Mouse (Mus musculus) liver, postnatal 0 days (tissue): ENCODE results near the gene Slc25a27. TPM values are rescaled to one million over a fixed set of nuclear protein-coding genes. Genes with fewer than 3 reads are reported as not detected.

Source experiments
- ATAC-seq: fragments of 200-750 bp; cut with Nextera tagmentation; 2 replicates; pipeline ENCODE4 v1.8.0; 2017; ENCODE audit warnings: mild to moderate bottlenecking, moderate library complexity
- DNase-seq: peaks from one replicate; pipeline ENCODE4 v3.0.0-alpha.2; 2016
- H3K27ac ChIP-seq: fragments of 300-500 bp; sonication (generic); 2 replicates; pipeline ENCODE4 v1.5.1; 2014; ENCODE audit warnings: antibody characterized with exemption, moderate library complexity, mild to moderate bottlenecking, low read depth
- H3K27me3 ChIP-seq: fragments of 300-500 bp; sonication (generic); 2 replicates; pipeline ENCODE4 v1.6.1; 2014; ENCODE audit warnings: low read length, control low read depth, mixed read lengths; ENCODE audit not compliant: insufficient read depth
- H3K36me3 ChIP-seq: fragments of 300-500 bp; sonication (generic); replicated peaks from 2 replicates; pipeline ENCODE4 v1.6.1; 2014; ENCODE audit warnings: mild to moderate bottlenecking, control low read depth, low read length, moderate library complexity, mixed read lengths; ENCODE audit not compliant: insufficient read depth
- H3K4me1 ChIP-seq: fragments of 300-500 bp; sonication (generic); 2 replicates; pipeline ENCODE4 v1.6.1; 2014; ENCODE audit warnings: antibody characterized with exemption, mild to moderate bottlenecking, control low read depth; ENCODE audit not compliant: insufficient read depth
- H3K4me2 ChIP-seq: fragments of 300-500 bp; sonication (generic); 2 replicates; pipeline ENCODE4 v1.6.1; 2014; ENCODE audit warnings: low read depth, mild to moderate bottlenecking, low read length, moderate library complexity, mixed read lengths
- H3K4me3 ChIP-seq: fragments of 300-500 bp; sonication (generic); 2 replicates; pipeline ENCODE4 v1.5.1; 2014; ENCODE audit warnings: low read depth, low read length
- H3K9ac ChIP-seq: fragments of 300-500 bp; sonication (generic); replicated peaks from 2 replicates; pipeline ENCODE4 v1.6.1; 2014; ENCODE audit warnings: mild to moderate bottlenecking, moderate library complexity
- H3K9me3 ChIP-seq: fragments of 300-500 bp; sonication (generic); 2 replicates; pipeline ENCODE4 v1.6.1; 2016; ENCODE audit warnings: mild to moderate bottlenecking, control low read depth, low read length, mixed read lengths
- CTCF ChIP-seq: sonication (generic); IDR thresholded peaks from 2 replicates; pipeline ENCODE4 v1.5.1; 2016; ENCODE audit warnings: antibody characterized with exemption, low read depth
- EP300 ChIP-seq: IDR thresholded peaks from 2 replicates; pipeline ENCODE4 v1.6.1; 2016; ENCODE audit warnings: antibody characterized with exemption, low read depth, mild to moderate bottlenecking
- WGBS: fragments of 180-500 bp; shearing (Covaris S2); extraction: QIAGEN DNeasy Blood & Tissue Kit; methylation state at CpG from one replicate; pipeline ENCODE4 v1.1.7; 2014; ENCODE audit not compliant: insufficient replicate concordance; 5-methylcytosine and 5-hydroxymethylcytosine counted together
- polyA plus RNA-seq: library from polyadenylated mRNA; unstranded; fragments of >200 nt; fragmentation: Nextera tagmentation; extraction: Ambion mirVana; gene quantifications from 2 replicates; pipeline ENCODE4 v1.2.1, GENCODE M21; 2015

Slc25a27 gene
- polyA plus RNA-seq, 1 experiment from 2014 or later: 1.8 TPM

DNA sequence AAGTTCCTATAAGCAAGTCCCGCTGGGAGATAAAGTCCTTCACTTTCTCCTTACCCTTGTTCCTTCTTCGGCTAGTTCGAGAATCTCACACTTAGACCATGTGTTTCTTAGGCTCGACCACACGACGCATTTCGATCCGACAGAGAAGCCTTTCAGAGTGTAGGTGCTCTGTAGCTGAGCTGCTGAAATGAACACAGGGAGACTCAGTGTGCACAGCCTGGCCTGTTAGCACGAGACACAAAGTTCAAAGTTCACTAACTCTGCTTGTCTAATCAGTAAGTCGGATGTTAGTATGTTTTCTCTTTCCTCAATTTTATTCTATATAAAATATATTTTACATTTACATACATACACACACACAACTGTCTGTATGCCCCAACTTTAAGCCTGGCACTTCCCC, 44.9 kb downstream of the Slc25a27 start:
- Histone ChIP-seq H3K27me3 (no peaks in the 10 kb centered on the region), H3K4me3 (no peak overlapping the region), H3K9me3 (no peaks in the 10 kb centered on the region), H3K4me1 (no peaks in the 10 kb centered on the region), H3K27ac (no peak overlapping the region), H3K36me3 (no peaks in the 10 kb centered on the region), H3K4me2 (no peak overlapping the region), H3K9ac (no peak overlapping the region)
- WGBS: 79% methylated on average over 10 of the region's 10 CpGs
- TF ChIP-seq EP300: no peak
- TF ChIP-seq CTCF: no peak
- ATAC-seq (no peak), DNase-seq (no peak)

DNA sequence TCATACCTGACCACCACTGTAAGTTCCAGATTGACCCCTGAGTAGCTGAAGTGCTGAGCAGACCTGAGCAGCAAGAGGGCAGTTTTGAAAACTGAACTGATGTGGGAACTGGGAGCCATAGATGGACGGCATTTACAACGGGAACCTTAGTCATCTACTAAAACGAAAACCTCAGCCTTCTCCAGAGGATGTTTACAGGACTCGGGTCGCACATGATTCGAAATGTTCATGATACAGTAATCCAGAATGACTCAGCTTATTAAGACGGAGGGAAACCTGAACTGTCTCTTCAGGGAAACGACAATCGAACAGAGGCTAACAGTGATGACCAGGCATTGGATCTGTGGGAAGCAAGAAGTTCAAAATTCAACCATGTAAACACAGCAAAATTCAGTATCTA, 47.9 kb downstream of the Slc25a27 start:
- Histone ChIP-seq H3K9ac (no peak overlapping the region), H3K27ac (no peak overlapping the region), H3K4me1 (no peaks in the 10 kb centered on the region), H3K36me3 (no peaks in the 10 kb centered on the region), H3K27me3 (no peaks in the 10 kb centered on the region), H3K4me2 (no peak overlapping the region), H3K4me3 (no peak overlapping the region), H3K9me3 (no peaks in the 10 kb centered on the region)
- ATAC-seq (no peak), DNase-seq (no peak)
- WGBS: 78% methylated on average over 9 of the region's 9 CpGs
- no peak for TF ChIP-seq CTCF
- TF ChIP-seq EP300: no peak

GRCm38 (mm10) chr17:43612221-43612620, 54.8 kb downstream of the Slc25a27 start:
- H3K9me3 ChIP-seq: no peaks in the 10 kb centered on the region
- WGBS: 50% methylated on average over 3 of the region's 3 CpGs
- no peak for ATAC-seq
- no peaks in the 10 kb centered on the region for H3K27me3 ChIP-seq
- H3K36me3 ChIP-seq: no peaks in the 10 kb centered on the region
- no peak overlapping the region for H3K4me2 ChIP-seq
- TF ChIP-seq CTCF (no peak), EP300 (no peak)
- H3K4me1 ChIP-seq: no peaks in the 10 kb centered on the region
- no peak overlapping the region for H3K27ac ChIP-seq
- H3K4me3 ChIP-seq: no peak overlapping the region
- DNase-seq: no peak
- no peak overlapping the region for H3K9ac ChIP-seq

GRCm38 (mm10) chr17:43611586-43611985, 55.4 kb downstream of the Slc25a27 start:
- peak; percentile 74 for DNase-seq
- no peak overlapping the region for H3K4me2 ChIP-seq
- no peaks in the 10 kb centered on the region for H3K36me3 ChIP-seq
- no peaks in the 10 kb centered on the region for H3K27me3 ChIP-seq
- WGBS: 16% methylated on average over 7 of the region's 7 CpGs
- H3K4me1 ChIP-seq: no peaks in the 10 kb centered on the region
- no peak overlapping the region for H3K4me3 ChIP-seq
- TF ChIP-seq CTCF (peak; percentile 79), EP300 (no peak)
- no peak overlapping the region for H3K9ac ChIP-seq
- no peaks in the 10 kb centered on the region for H3K9me3 ChIP-seq
- no peak for ATAC-seq
- no peak overlapping the region for H3K27ac ChIP-seq

GRCm38 (mm10) chr17:43606704-43607103, 60.3 kb downstream of the Slc25a27 start:
- H3K27ac ChIP-seq: no peak overlapping the region
- H3K4me2 ChIP-seq: no peak overlapping the region
- DNase-seq: peak; percentile 85
- WGBS: 12% methylated on average over 3 of the region's 3 CpGs
- TF ChIP-seq EP300 (no peak), CTCF (peak; percentile 97)
- H3K4me3 ChIP-seq: no peak overlapping the region
- no peaks in the 10 kb centered on the region for H3K36me3 ChIP-seq
- no peaks in the 10 kb centered on the region for H3K27me3 ChIP-seq
- ATAC-seq: peak; percentile 61; the same call in 1 of the 2 replicates
- H3K9ac ChIP-seq: no peak overlapping the region
- H3K9me3 ChIP-seq: no peaks in the 10 kb centered on the region
- H3K4me1 ChIP-seq: no peaks in the 10 kb centered on the region

DNA sequence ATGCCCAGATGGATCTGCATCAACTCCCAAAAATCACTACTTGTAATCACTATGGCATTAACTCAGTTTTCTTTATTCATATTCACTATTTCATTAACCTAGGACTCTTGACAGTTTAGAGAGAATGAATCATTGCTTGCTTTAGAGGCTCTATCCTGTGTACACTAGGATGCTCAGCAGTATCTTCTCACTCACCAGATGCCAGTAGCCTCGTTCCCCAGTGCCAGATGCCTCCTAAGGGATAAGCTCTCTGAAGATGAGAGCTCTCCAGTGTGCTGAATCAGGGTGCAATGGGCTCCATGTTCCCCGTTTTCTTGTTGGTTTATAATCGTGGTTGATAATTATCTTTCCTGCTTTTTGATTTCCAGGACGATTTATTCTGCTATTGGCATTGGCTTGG, 68.3 kb downstream of the Slc25a27 start:
- Histone ChIP-seq H3K9ac (no peak overlapping the region), H3K4me2 (no peak overlapping the region), H3K4me1 (no peaks in the 10 kb centered on the region), H3K36me3 (no peaks in the 10 kb centered on the region), H3K4me3 (no peak overlapping the region), H3K27ac (no peak overlapping the region), H3K27me3 (no peaks in the 10 kb centered on the region), H3K9me3 (peaks cover 3% of the 10 kb centered on the region; the same call in 1 of the 2 replicates)
- WGBS: 54% methylated on average over 4 of the region's 4 CpGs
- no peak for ATAC-seq
- TF ChIP-seq EP300: no peak
- no peak for DNase-seq

- TF ChIP-seq CTCF (peak; percentile 38), EP300 (no peak)
- Histone ChIP-seq H3K4me2 (no peak overlapping the region), H3K4me1 (no peaks in the 10 kb centered on the region), H3K27me3 (no peaks in the 10 kb centered on the region), H3K4me3 (no peak overlapping the region), H3K36me3 (no peaks in the 10 kb centered on the region), H3K9me3 (peaks cover 3% of the 10 kb centered on the region; the same call in 1 of the 2 replicates), H3K27ac (no peak overlapping the region), H3K9ac (no peak overlapping the region)
- no peak for ATAC-seq
- DNase-seq: no peak
- 89% methylated on average over 2 of the region's 2 CpGs for WGBS
Observed at GRCm38 (mm10) chr17:43597742-43598141, 69.3 kb downstream of the Slc25a27 start.
